ENCODE assay signal across 8 mouse cellular contexts in the genomic region with DNA sequence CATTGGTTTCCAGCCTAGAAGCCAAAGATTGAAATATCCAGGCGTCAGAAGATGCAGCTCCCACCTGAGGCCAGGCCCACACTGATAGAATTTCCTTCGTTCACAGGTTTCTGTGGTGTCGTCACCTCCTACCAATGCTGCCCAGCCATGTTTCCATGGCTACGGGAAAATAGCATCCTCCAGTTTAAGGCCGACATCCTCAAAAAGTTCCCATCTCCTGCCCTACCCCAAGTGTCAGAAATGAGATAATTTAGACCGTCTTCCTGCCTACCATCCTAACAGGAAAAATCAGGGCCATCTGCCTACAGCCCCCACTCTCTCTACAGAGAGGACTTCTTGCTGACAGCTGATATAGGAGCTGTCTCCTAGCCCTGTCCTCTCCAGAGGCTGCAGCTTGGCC. TPM values are rescaled to one million over a fixed set of nuclear protein-coding genes. Genes with fewer than 3 reads are reported as not detected.
A peak's percentile ranks its signal among the peaks of the same experiment; 100 is the strongest.
DNase-seq lines count a peak whose midpoint lies in the region; ATAC-seq and TF ChIP-seq lines count a peak whose summit lies in the region.

No protein-coding gene starts in this region.

- no peak for ATAC-seq in heart, embryonic 16.5 days (replicated peaks; ENCODE audit: extremely low read depth, insufficient read depth, low FRiP score)
- ATAC-seq in midbrain, embryonic 12.5 days (ENCODE audit: low FRiP score, low read depth) = no peak

- no peak for DNase-seq in heart, adult 8-10 months (ENCODE audit: low spot score)
- DNase-seq in hindbrain, embryonic 10.5 days (ENCODE audit: low spot score) = no peak
- no peak for DNase-seq in cerebellum, adult 11-12 months
- DNase-seq in kidney, postnatal 4 days = no peak
- DNase-seq in B cell, adult 2 months = no peak

- 45% methylated on average over 6 of the region's 6 CpGs for WGBS in heart, embryonic 16.5 days
- 82% methylated on average over 6 of the region's 6 CpGs for WGBS in bone marrow, adult 2 months
- WGBS in hindbrain, embryonic 10.5 days = 36% methylated on average over 6 of the region's 6 CpGs
- 30% methylated on average over 6 of the region's 6 CpGs for WGBS in midbrain, embryonic 12.5 days

- no peaks in the 10 kb centered on the region for H3K36me3 ChIP-seq in heart, embryonic 16.5 days (ENCODE audit: control insufficient read depth, insufficient read depth)
- H3K36me3 ChIP-seq in hindbrain, embryonic 10.5 days = peaks cover 7% of the 10 kb centered on the region
- H3K36me3 ChIP-seq in midbrain, embryonic 12.5 days = no peaks in the 10 kb centered on the region

- no peak for TF ChIP-seq CTCF in bone marrow, adult 2 months (IDR thresholded peaks at IDR 0.05; ENCODE audit: control insufficient read depth, insufficient read depth, low read length)

- H3K27me3 ChIP-seq in heart, embryonic 16.5 days (ENCODE audit: control insufficient read depth, insufficient read depth, low read length) = no peaks in the 10 kb centered on the region
- no peaks in the 10 kb centered on the region for H3K27me3 ChIP-seq in hindbrain, embryonic 10.5 days (ENCODE audit: insufficient read depth, poor library complexity, severe bottlenecking)
- no peaks in the 10 kb centered on the region for H3K27me3 ChIP-seq in midbrain, embryonic 12.5 days

- peak overlapping the region; percentile 96; the same call in 1 of the 2 replicates for H3K9ac ChIP-seq in heart, embryonic 16.5 days (ENCODE audit: low read length)
- peak overlapping the region; percentile 98 for H3K9ac ChIP-seq in midbrain, embryonic 12.5 days (replicated peaks)

- peak overlapping the region; percentile 91 for H3K4me3 ChIP-seq in heart, embryonic 16.5 days (ENCODE audit: low read length)
- H3K4me3 ChIP-seq in bone marrow, adult 2 months (replicated peaks; ENCODE audit: control insufficient read depth, low read depth, low read length) = peak overlapping the region; percentile 98
- peak overlapping the region; percentile 93 for H3K4me3 ChIP-seq in hindbrain, embryonic 10.5 days
- peak overlapping the region; percentile 93 for H3K4me3 ChIP-seq in midbrain, embryonic 12.5 days

- H3K4me2 ChIP-seq in heart, embryonic 16.5 days (ENCODE audit: low read depth, low read length) = peak overlapping the region; percentile 94
- H3K4me2 ChIP-seq in midbrain, embryonic 12.5 days (replicated peaks) = peak overlapping the region; percentile 99

- H3K4me1 ChIP-seq in heart, embryonic 16.5 days (ENCODE audit: control insufficient read depth, insufficient read depth, low read length) = peaks cover 62% of the 10 kb centered on the region
- peaks cover 7% of the 10 kb centered on the region; the same call in 1 of the 2 replicates for H3K4me1 ChIP-seq in bone marrow, adult 2 months (ENCODE audit: control insufficient read depth, insufficient read depth, low read length)
- peaks cover 43% of the 10 kb centered on the region for H3K4me1 ChIP-seq in hindbrain, embryonic 10.5 days (replicated peaks)
- peaks cover 32% of the 10 kb centered on the region for H3K4me1 ChIP-seq in midbrain, embryonic 12.5 days

- peak overlapping the region; percentile 98 for H3K27ac ChIP-seq in heart, embryonic 16.5 days (ENCODE audit: low read length)
- H3K27ac ChIP-seq in bone marrow, adult 2 months (ENCODE audit: control insufficient read depth, insufficient read depth, low read depth, low read length, poor library complexity) = peak overlapping the region; percentile 99
- H3K27ac ChIP-seq in hindbrain, embryonic 10.5 days = peak overlapping the region; percentile 96
- H3K27ac ChIP-seq in midbrain, embryonic 12.5 days (replicated peaks) = peak overlapping the region; percentile 99

- no peak for TF ChIP-seq POLR2A in bone marrow, adult 2 months (IDR thresholded peaks at IDR 0.05; ENCODE audit: borderline replicate concordance, control insufficient read depth, low read depth, low read length)

- H3K9me3 ChIP-seq in heart, embryonic 16.5 days (replicated peaks; ENCODE audit: control insufficient read depth, low read length) = no peaks in the 10 kb centered on the region
- no peaks in the 10 kb centered on the region for H3K9me3 ChIP-seq in hindbrain, embryonic 10.5 days
- no peaks in the 10 kb centered on the region for H3K9me3 ChIP-seq in midbrain, embryonic 12.5 days

RNA-seq across cellular contexts. Expression of gene Clk3, which starts 0.8 kb away (rescaled TPM):
- polyA plus RNA-seq in heart, embryonic 16.5 days (2015; fragmentation: Nextera tagmentation; extraction: Ambion mirVana) = 57.9 and 67.5 TPM in 2 replicates
- 10 to 100 TPM; 23.8 to 36.5 (median 29.3) TPM for total RNA-seq in heart, adult 8-10 months (2022)
- 148 and 149 TPM in 2 replicates for polyA plus RNA-seq in bone marrow, adult 2 months (2011; ENCODE audit: insufficient read depth, insufficient read length, low replicate concordance, missing spikeins)
- 90.7 and 105 TPM in 2 replicates for polyA plus RNA-seq in hindbrain, embryonic 10.5 days (2016; fragmentation: Nextera tagmentation; extraction: Ambion mirVana)
- polyA plus RNA-seq in midbrain, embryonic 12.5 days (2016; fragmentation: Nextera tagmentation; extraction: Ambion mirVana) = 90.0 and 94.7 TPM in 2 replicates

RNA-seq across cellular contexts. Expression of gene Edc3, which starts 58.1 kb away (rescaled TPM):
- polyA plus RNA-seq in heart, embryonic 16.5 days (2015; fragmentation: Nextera tagmentation; extraction: Ambion mirVana) = 18.2 and 19.5 TPM in 2 replicates
- 1 to 10 TPM; 3.6 to 5.3 (median 4.5) TPM for total RNA-seq in heart, adult 8-10 months (2022)
- polyA plus RNA-seq in bone marrow, adult 2 months (2011; ENCODE audit: insufficient read depth, insufficient read length, low replicate concordance, missing spikeins) = 8.3 and 9.1 TPM in 2 replicates
- 41.0 and 41.1 TPM in 2 replicates for polyA plus RNA-seq in hindbrain, embryonic 10.5 days (2016; fragmentation: Nextera tagmentation; extraction: Ambion mirVana)
- 40.9 and 41.1 TPM in 2 replicates for polyA plus RNA-seq in midbrain, embryonic 12.5 days (2016; fragmentation: Nextera tagmentation; extraction: Ambion mirVana)
